Mouse (Mus musculus) heart, adult 18-20 months (tissue): ENCODE results near the gene Ptprg. TPM values are rescaled to one million over a fixed set of nuclear protein-coding genes. Genes with fewer than 3 reads are reported as not detected.
A peak's percentile ranks its signal among the peaks of the same experiment; 100 is the strongest.

Experiments used
- DNase-seq, 2 experiments: peaks; one replicate each; pipeline ENCODE4 v3.0.0; 2021 to 2022; ENCODE audit warnings: mixed read lengths in 1 of 2
- total RNA-seq, 2 experiments: library from RNA; stranded (reverse); gene quantifications; 2 replicates each; pipeline ENCODE4 v1.2.3; 2021

Gene Ptprg
- total RNA-seq, 2 experiments from 2014 or later = 46.4 to 51.8 TPM

- no peak for DNase-seq
Observed at GRCm38 (mm10) chr14:11822830-11823700, 269.7 kb downstream of the Ptprg start.

GRCm38 (mm10) chr14:11823701-11824095 lies 270.4 kb downstream of the Ptprg start:
- DNase-seq = no peak

GRCm38 (mm10) chr14:11824915-11825314 lies 271.6 kb downstream of the Ptprg start:
- DNase-seq = no peak

- no peak for DNase-seq
Observed at GRCm38 (mm10) chr14:11825551-11825950, 272.2 kb downstream of the Ptprg start.

- DNase-seq = no peak
Observed at GRCm38 (mm10) chr14:11828086-11828485, 274.8 kb downstream of the Ptprg start.

GRCm38 (mm10) chr14:11833678-11834077 lies 280.3 kb downstream of the Ptprg start:
- no peak for DNase-seq

GRCm38 (mm10) chr14:11835706-11836445 lies 282.5 kb downstream of the Ptprg start:
- DNase-seq = no peak

- no peak for DNase-seq
Observed at GRCm38 (mm10) chr14:11837714-11838113, 284.4 kb downstream of the Ptprg start.

- peak; percentile 40 to 66 for DNase-seq
Observed at GRCm38 (mm10) chr14:11841621-11842020, 288.3 kb downstream of the Ptprg start.

- DNase-seq = peak; percentile 56 to 58
Observed at GRCm38 (mm10) chr14:11852896-11853295, 299.6 kb downstream of the Ptprg start.

GRCm38 (mm10) chr14:11855499-11855898 lies 302.2 kb downstream of the Ptprg start:
- no peak for DNase-seq

- DNase-seq = no peak
Observed at GRCm38 (mm10) chr14:11857928-11858481, 304.7 kb downstream of the Ptprg start.

GRCm38 (mm10) chr14:11863286-11863685 lies 310.0 kb downstream of the Ptprg start:
- peak; percentile 71 to 82 for DNase-seq

GRCm38 (mm10) chr14:11864840-11865239 lies 311.5 kb downstream of the Ptprg start:
- DNase-seq = no peak

GRCm38 (mm10) chr14:11865332-11865731 lies 312.0 kb downstream of the Ptprg start:
- no peak for DNase-seq

GRCm38 (mm10) chr14:11865872-11866271 lies 312.5 kb downstream of the Ptprg start:
- no peak for DNase-seq

- peak in 1 of 2 experiments; percentile 83 for DNase-seq
Observed at GRCm38 (mm10) chr14:11866416-11866815, 313.1 kb downstream of the Ptprg start.

- peak; percentile 74 to 89 for DNase-seq
Observed at GRCm38 (mm10) chr14:11868636-11869035, 315.3 kb downstream of the Ptprg start.

GRCm38 (mm10) chr14:11871752-11872344 lies 318.5 kb downstream of the Ptprg start:
- DNase-seq = no peak

GRCm38 (mm10) chr14:11874266-11874665 lies 320.9 kb downstream of the Ptprg start:
- DNase-seq = no peak

GRCm38 (mm10) chr14:11874960-11875889 lies 321.9 kb downstream of the Ptprg start:
- DNase-seq = peak in 1 of 2 experiments; percentile 38
